Mouse (Mus musculus): ENCODE results near the gene Tet3.

The Tet3 gene

GRCm38 (mm10) chr6:83415356-83415940 is 43.4 kb downstream of the Tet3 start:
- no peak for DNase-seq (ENCODE audit: low read depth, low spot score)

DNA sequence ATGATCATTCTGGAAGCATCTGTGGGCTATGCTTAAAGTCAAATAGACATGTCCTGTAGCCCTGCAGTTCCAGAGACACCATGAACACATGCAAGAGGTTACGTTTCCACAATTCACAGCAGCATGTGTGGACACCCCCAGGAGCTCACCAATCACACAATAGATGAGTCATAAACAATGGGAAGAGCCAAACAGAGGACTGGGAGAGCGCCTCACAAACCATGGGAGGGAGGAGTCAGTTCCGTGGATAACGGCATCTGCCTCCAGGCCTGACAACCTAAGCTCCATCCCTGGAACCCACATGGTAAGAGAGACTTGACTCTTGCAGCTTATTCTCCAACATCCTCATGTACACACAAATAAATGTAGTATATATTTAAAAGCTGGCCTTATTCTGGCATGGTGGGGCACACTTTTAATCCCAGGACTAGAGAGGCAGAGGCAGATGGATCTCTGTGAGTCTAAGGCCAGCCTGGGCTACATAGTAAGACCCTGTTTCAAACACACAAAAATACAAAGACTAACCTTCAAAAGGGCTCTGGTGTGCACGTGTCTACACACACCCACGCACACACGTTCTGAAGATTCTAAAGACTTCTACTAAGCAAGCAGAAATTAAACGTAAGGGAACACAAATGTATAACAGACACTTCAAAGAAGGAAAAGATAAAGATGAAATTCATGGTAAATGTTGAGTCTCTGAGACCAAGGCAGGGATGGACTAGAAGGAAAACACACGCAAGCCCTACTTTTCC is 44.1 kb downstream of the Tet3 start:
- DNase-seq (ENCODE audit: low read depth, low spot score) = no peak

GRCm38 (mm10) chr6:83413686-83414085 is 45.2 kb downstream of the Tet3 start:
- no peak for DNase-seq (ENCODE audit: low read depth, low spot score)

DNA sequence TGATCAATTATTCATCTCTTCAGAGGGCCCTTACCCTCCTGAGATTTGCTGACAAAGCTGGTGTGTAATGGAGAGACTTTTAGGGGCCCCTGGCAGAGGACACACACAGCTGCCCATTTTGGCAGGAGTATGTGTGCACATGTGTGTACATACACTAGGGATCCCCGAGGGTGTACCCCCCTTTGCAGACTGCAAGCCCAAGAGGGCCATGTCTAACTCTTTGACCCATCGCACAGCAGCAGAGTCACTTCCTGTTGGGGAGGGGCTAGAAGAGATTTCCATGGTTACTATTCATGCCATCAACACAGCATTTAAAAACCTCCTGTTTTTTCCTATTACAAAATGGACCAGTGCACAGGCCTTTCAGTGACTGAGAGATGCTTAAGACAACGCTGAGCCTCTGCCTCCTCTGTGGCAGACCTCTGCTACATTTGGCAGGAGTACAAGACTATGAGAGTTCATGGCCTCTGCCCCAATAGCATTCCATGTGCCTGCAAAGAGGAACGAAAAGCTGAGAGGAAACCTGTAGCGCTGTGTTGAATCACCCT is 46.0 kb downstream of the Tet3 start:
- DNase-seq (ENCODE audit: low read depth, low spot score) = no peak

GRCm38 (mm10) chr6:83412362-83412853 is 46.5 kb downstream of the Tet3 start:
- no peak for DNase-seq (ENCODE audit: low read depth, low spot score)

DNA sequence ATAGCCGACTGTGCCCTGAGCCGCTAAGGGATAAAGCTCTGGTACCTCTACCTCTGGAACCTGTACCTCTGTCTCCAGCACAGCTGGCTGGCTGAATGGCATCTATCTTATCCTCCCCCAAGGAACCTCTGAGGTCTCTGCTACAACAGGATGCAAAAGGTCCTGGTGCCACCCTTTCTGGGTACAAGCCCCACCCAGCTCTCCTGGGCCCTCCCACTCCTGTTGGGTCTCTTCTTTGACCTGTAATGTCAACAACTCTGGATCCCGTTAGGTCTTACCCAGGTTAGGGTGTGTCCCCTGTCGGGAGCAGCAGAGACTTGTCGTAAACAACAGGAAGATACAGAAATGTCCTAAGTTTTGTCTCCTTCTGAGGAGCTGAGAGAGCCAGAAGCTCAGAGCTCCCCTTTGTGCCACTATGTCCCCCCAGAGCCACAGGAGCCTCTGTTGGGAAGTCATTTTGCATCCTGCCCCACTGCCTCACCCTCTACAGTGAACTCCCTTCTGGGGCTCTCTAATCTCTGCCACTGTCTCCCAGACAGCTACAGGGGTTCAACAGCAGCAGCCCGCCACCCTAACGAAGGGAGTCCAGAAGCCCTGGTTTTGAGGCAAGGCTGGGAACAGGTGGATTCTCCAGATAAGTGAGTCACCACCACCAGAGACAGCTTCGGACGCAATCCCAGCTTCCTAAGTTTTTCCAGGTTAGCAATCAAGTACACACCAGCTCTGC is 47.1 kb downstream of the Tet3 start:
- no peak for DNase-seq (ENCODE audit: low read depth, low spot score)

- no peak for DNase-seq (ENCODE audit: low read depth, low spot score)
These were observed 48.7 kb downstream of the Tet3 start for GRCm38 (mm10) chr6:83410046-83410706.

- no peak for DNase-seq (ENCODE audit: low read depth, low spot score)
These were observed 50.4 kb downstream of the Tet3 start for GRCm38 (mm10) chr6:83408510-83408909.

GRCm38 (mm10) chr6:83405511-83406064 is 53.3 kb downstream of the Tet3 start:
- DNase-seq (ENCODE audit: low read depth, low spot score) = no peak

- no peak for DNase-seq (ENCODE audit: low read depth, low spot score)
These were observed 54.3 kb downstream of the Tet3 start for GRCm38 (mm10) chr6:83404571-83404970.

GRCm38 (mm10) chr6:83403481-83403880 is 55.4 kb downstream of the Tet3 start:
- no peak for DNase-seq (ENCODE audit: low read depth, low spot score)

GRCm38 (mm10) chr6:83399790-83400189 is 59.1 kb downstream of the Tet3 start:
- DNase-seq (ENCODE audit: low read depth, low spot score) = no peak

- no peak for DNase-seq (ENCODE audit: low read depth, low spot score)
These were observed 61.2 kb downstream of the Tet3 start for GRCm38 (mm10) chr6:83397728-83398127.

DNA sequence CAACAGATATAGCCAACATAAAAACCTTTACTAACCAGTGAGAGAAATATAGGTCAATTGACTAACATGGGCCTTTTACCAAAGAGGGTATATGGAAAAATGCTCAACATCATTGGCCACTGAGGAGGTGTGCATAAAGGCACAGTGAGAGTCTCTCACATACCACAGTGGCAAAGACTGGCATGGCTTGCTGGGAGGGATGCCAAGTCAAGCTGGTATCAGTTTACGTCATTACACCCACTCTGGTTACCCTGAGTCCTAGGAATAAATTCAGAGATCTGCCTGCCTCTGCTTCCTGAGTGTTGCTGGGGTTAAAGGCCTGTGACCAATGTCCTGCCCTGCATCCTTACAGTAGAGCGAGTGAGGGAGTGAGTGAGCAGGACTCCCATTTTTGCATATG is 62.2 kb downstream of the Tet3 start:
- DNase-seq (ENCODE audit: low read depth, low spot score) = no peak

- DNase-seq (ENCODE audit: low read depth, low spot score) = no peak
These were observed 63.2 kb downstream of the Tet3 start for GRCm38 (mm10) chr6:83395544-83396229.

- no peak for DNase-seq (ENCODE audit: low read depth, low spot score)
These were observed 64.8 kb downstream of the Tet3 start for GRCm38 (mm10) chr6:83394122-83394521.

DNA sequence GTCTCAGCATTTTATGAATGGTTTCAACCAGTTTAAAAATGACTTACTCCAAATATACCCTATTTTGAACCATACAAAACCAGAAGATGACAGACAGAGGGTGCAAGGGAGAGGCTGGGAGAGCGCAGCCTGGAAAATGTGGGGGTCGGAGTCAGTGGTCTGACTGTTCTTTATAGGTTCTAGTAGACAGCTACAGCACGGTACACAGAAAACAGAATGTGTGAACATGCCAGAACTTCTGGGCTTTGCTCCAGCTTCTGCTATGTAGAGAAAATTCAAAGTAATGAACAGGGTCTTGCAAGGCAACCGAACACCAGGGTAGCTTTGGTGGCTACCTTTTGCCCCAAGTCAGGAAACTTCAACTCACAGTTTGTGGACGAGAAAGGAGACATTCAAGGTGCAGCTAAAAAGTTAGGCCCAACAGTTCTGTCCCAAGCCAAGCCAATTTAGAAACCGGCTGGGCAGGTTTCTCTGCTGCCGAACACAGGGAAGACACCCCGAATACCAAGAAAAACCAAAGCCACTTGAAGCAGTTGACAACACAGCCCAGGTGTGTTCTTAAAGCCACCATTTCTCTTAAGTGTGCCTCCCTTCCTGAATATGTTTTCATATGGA is 66.6 kb downstream of the Tet3 start:
- no peak for DNase-seq (ENCODE audit: low read depth, low spot score)

DNA sequence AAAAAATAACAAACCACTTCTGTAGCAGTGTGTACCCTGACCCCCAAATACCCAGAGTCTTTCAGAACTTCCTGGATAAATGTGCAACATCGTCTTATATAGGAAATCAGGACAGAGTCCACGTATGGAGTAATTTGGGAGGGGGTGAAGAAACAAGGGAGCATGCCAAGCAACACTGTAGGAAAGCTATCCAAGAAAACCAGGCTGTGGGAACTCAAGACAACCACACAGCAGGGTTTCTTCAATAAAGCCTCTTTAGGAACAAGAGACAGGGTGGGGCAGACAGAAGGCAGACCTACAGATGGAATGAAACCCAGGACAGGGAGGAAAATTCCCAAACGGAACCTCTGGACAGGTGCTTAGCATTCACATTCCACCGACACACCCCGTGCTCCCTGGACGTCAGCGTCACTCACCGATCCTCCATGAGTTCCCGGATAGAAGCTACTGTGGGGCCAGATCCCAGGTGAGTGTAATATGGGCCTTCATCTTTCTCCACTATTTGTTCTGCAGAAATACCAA is 73.3 kb downstream of the Tet3 start:
- DNase-seq (ENCODE audit: low read depth, low spot score) = no peak

DNA sequence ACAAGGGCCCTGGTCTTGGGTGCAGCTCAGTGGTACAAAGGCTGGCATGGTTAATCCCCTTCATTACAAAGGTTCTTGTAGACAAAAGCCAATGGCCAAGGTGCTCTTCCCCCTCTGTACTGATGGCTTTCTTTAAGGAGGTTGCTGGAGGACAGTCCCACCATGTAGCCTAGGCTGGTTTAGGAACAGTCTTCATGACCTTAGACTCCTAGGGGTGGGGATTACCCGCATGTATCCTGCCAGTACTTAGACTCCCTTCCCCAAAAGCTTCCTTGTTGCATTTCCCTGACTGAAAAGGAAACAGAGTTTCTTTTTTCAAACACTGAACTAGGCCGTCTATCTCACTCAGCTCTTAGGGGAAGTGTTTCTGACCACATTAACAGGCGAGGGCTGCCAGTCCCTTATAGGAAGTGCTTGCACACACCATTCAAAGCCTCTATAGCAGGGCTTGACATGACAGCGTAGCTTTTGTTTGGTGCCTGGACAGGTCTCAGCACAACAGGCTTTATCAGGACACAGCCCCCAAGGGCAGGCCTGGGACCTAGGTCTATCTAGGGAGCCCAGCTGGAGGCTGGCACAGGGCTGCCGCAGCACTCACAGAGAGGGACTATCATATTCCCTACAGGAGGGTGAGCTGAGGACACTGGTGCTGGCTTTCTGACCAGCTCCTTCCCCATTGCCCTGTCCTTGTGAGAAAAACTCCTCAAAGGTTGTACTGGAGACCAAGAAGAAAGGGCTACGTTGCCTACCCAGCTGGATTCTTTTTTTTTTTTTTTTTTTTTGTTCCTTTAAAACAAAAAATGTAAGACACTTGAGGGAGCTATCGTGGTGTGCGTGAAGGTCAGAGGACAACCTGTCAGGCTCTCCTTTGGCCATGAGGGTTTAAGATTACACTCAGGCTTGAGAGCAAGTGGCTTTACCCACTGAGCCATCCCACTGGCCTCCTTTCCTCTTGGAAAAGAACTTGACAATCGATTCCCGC is 77.1 kb downstream of the Tet3 start:
- no peak for DNase-seq (ENCODE audit: low read depth, low spot score)
